Mouse (Mus musculus) cerebellum, adult 2 months (tissue): ENCODE data around the gene Gm17428.

Source experiments
- CTCF ChIP-seq: fragments of 200-500 bp; IDR thresholded peaks from 2 replicates; pipeline ENCODE4 v1.5.1; 2011; ENCODE audit warnings: low read depth, mild to moderate bottlenecking, control low read depth, low read length, moderate library complexity, borderline replicate concordance; ENCODE audit not compliant: insufficient read depth
- POLR2A ChIP-seq: fragments of 200-500 bp; IDR thresholded peaks from 2 replicates; pipeline ENCODE4 v1.6.1; 2011; ENCODE audit warnings: low read length, control low read depth, borderline replicate concordance; ENCODE audit not compliant: insufficient read depth

GRCm38 (mm10) chr14:54932645-54933150, 44.0 kb upstream of the Gm17428 start, which contains the start of gene Il25:
- TF ChIP-seq CTCF (no peak), POLR2A (no peak)
